8 mouse cellular contexts compared by ENCODE assay signal in the genomic region with DNA sequence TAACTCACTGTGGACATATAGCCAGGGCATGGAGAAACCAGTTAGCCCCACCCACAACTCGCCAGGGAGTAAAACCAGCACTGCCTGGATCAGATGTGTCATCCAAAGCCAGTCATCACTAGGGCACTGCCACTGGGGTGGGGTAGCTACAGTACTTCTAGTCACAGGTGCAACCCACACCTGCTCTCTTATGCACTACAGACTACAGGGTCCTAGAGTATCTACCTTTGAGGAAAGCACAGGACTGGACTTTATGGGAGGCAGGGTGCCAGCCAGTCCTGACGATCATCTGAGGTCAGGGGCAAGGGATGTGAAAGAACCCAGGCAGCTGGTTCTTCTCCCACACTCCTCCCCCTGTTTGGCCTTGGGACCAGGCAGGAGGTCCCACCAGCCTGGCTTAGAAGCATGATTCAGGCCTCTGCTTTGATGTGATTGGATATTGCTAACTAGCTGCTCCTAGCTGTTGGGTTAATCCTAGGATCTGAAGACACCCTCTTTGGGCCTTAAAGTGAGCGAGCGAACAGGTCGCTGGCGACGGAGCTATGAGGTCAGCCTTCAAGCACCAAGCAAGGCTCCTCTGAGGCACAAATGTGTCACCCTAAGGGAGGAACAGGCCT. TPM values are rescaled to one million over a fixed set of nuclear protein-coding genes. Genes with fewer than 3 reads are reported as not detected.
DNase-seq lines count a peak whose midpoint lies in the region; ATAC-seq lines count a peak whose summit lies in the region.

No protein-coding gene starts in this region.

- H3K4me3 ChIP-seq in brown adipose tissue, adult 24 weeks (ENCODE audit: insufficient read depth, low read depth, low read length) = peak overlapping the region; percentile 62
- H3K4me3 ChIP-seq in kidney, embryonic 14.5 days (ENCODE audit: low read length) = peak overlapping the region; percentile 58
- peak overlapping the region; percentile 64 for H3K4me3 ChIP-seq in stomach, embryonic 15.5 days (replicated peaks)

- H3K27me3 ChIP-seq in kidney, embryonic 14.5 days (ENCODE audit: control insufficient read depth, insufficient read depth, low read length) = no peaks in the 10 kb centered on the region
- H3K27me3 ChIP-seq in stomach, embryonic 15.5 days (replicated peaks) = no peaks in the 10 kb centered on the region

- ATAC-seq in granulocyte monocyte progenitor cell, adult 5-6 weeks (replicated peaks; ENCODE audit: poor library complexity, severe bottlenecking) = peak; percentile 13; the same call in 1 of the 2 replicates
- 0 out of 2 replicates have a peak, but pooled peaks have one; percentile 5 for ATAC-seq in kidney, embryonic 14.5 days (ENCODE audit: low FRiP score, low TSS enrichment)
- peak; percentile 16 for ATAC-seq in stomach, embryonic 15.5 days (ENCODE audit: insufficient read depth, low FRiP score, low read depth)

- peak; percentile 23 for DNase-seq in left cerebral cortex, postnatal 4 days
- DNase-seq in left cerebral cortex, postnatal 10 days (ENCODE audit: extremely low spot score in 1 of 2, low spot score in 2 of 2) = no peak
- DNase-seq in lung, postnatal 25 days (ENCODE audit: low spot score) = peak; percentile 46
- no peak for DNase-seq in thymus, postnatal 4 days

- H3K4me2 ChIP-seq in kidney, embryonic 14.5 days (replicated peaks; ENCODE audit: low read depth, low read length) = peak overlapping the region; percentile 67
- peak overlapping the region; percentile 66 for H3K4me2 ChIP-seq in stomach, embryonic 15.5 days

- 11% methylated on average over 7 of the region's 7 CpGs for WGBS in kidney, embryonic 14.5 days
- WGBS in stomach, embryonic 15.5 days = 11% methylated on average over 7 of the region's 7 CpGs

- H3K4me1 ChIP-seq in brown adipose tissue, adult 24 weeks (ENCODE audit: control insufficient read depth, insufficient read depth, insufficient read length, low read length) = peaks cover 7% of the 10 kb centered on the region; the same call in 1 of the 2 replicates
- H3K4me1 ChIP-seq in kidney, embryonic 14.5 days (ENCODE audit: control insufficient read depth, insufficient read depth, low read length) = peaks cover 13% of the 10 kb centered on the region
- H3K4me1 ChIP-seq in stomach, embryonic 15.5 days = peaks cover 41% of the 10 kb centered on the region

- peak overlapping the region; percentile 51 for H3K27ac ChIP-seq in brown adipose tissue, adult 24 weeks (replicated peaks; ENCODE audit: low read depth, low read length)
- peak overlapping the region; percentile 65 for H3K27ac ChIP-seq in kidney, embryonic 14.5 days (ENCODE audit: low read depth, low read length)
- peak overlapping the region; percentile 92 for H3K27ac ChIP-seq in stomach, embryonic 15.5 days

- H3K36me3 ChIP-seq in kidney, embryonic 14.5 days (ENCODE audit: control insufficient read depth, insufficient read depth, low read length) = peaks cover 20% of the 10 kb centered on the region
- H3K36me3 ChIP-seq in stomach, embryonic 15.5 days = peaks cover 20% of the 10 kb centered on the region

- H3K9me3 ChIP-seq in kidney, embryonic 14.5 days (ENCODE audit: control insufficient read depth, low read length) = no peaks in the 10 kb centered on the region
- no peaks in the 10 kb centered on the region for H3K9me3 ChIP-seq in stomach, embryonic 15.5 days

- intact Hi-C loops in left cerebral cortex, postnatal 4 days (cut with DNase I) = no loop called here
- intact Hi-C loops in left cerebral cortex, postnatal 10 days (cut with DNase I) = no loop called here

- H3K9ac ChIP-seq in kidney, embryonic 14.5 days (ENCODE audit: low read depth, low read length) = peak overlapping the region; percentile 68
- peak overlapping the region; percentile 42; the same call in 1 of the 2 replicates for H3K9ac ChIP-seq in stomach, embryonic 15.5 days

RNA-seq across cellular contexts. Expression of a gene that starts 4.6 kb away (rescaled TPM):
- total RNA-seq in left cerebral cortex, postnatal 4 days (2021) = 10 to 100 TPM; 20.1 to 25.3 TPM
- 10 to 100 TPM; 20.8 TPM for total RNA-seq in left cerebral cortex, postnatal 10 days (2021)
- 49.5 and 67.9 TPM in 2 replicates for polyA plus RNA-seq in brown adipose tissue, adult 24 weeks (2012; ENCODE audit: insufficient read depth, insufficient read length, missing spikeins)
- 79.1 and 109 TPM in 2 replicates for total RNA-seq in granulocyte monocyte progenitor cell, adult 5-6 weeks (2014; fragmentation: Nextera tagmentation)
- 45.2 and 47.7 TPM in 2 replicates for total RNA-seq in granulocyte monocyte progenitor cell, adult 5-6 weeks (2017)
- 116 and 122 TPM in 2 replicates for polyA plus RNA-seq in kidney, embryonic 14.5 days (2014; fragmentation: Nextera tagmentation; extraction: Ambion mirVana)
- 206 and 215 TPM in 2 replicates for polyA plus RNA-seq in stomach, embryonic 15.5 days (2015; fragmentation: Nextera tagmentation; extraction: Ambion mirVana)

RNA-seq across cellular contexts. Expression of a gene that starts 25.8 kb away (rescaled TPM):
- 100 to 1,000 TPM; 194 to 211 TPM for total RNA-seq in left cerebral cortex, postnatal 4 days (2021)
- total RNA-seq in left cerebral cortex, postnatal 10 days (2021) = 100 to 1,000 TPM; 246 to 262 TPM
- polyA plus RNA-seq in brown adipose tissue, adult 24 weeks (2012; ENCODE audit: insufficient read depth, insufficient read length, missing spikeins) = 72.6 and 86.6 TPM in 2 replicates
- 57.4 and 69.3 TPM in 2 replicates for total RNA-seq in granulocyte monocyte progenitor cell, adult 5-6 weeks (2014; fragmentation: Nextera tagmentation)
- total RNA-seq in granulocyte monocyte progenitor cell, adult 5-6 weeks (2017) = 24.9 and 28.8 TPM in 2 replicates
- 97.2 and 97.8 TPM in 2 replicates for polyA plus RNA-seq in kidney, embryonic 14.5 days (2014; fragmentation: Nextera tagmentation; extraction: Ambion mirVana)
- 113 and 123 TPM in 2 replicates for polyA plus RNA-seq in stomach, embryonic 15.5 days (2015; fragmentation: Nextera tagmentation; extraction: Ambion mirVana)

RNA-seq across cellular contexts. Expression of a gene that starts 25.9 kb away (rescaled TPM):
- total RNA-seq in left cerebral cortex, postnatal 4 days (2021) = 1 to 10 TPM; 6.2 to 7.4 TPM
- total RNA-seq in left cerebral cortex, postnatal 10 days (2021) = 1 to 10 TPM; 4.7 to 4.9 TPM
- polyA plus RNA-seq in brown adipose tissue, adult 24 weeks (2012; ENCODE audit: insufficient read depth, insufficient read length, missing spikeins) = 3.4 and 5.8 TPM in 2 replicates
- 1.4 and 2.4 TPM in 2 replicates for total RNA-seq in granulocyte monocyte progenitor cell, adult 5-6 weeks (2014; fragmentation: Nextera tagmentation)
- total RNA-seq in granulocyte monocyte progenitor cell, adult 5-6 weeks (2017) = 0.52 and 0.62 TPM in 2 replicates
- polyA plus RNA-seq in kidney, embryonic 14.5 days (2014; fragmentation: Nextera tagmentation; extraction: Ambion mirVana) = 6.7 and 9.5 TPM in 2 replicates
- 5.4 and 7.2 TPM in 2 replicates for polyA plus RNA-seq in stomach, embryonic 15.5 days (2015; fragmentation: Nextera tagmentation; extraction: Ambion mirVana)

RNA-seq across cellular contexts. Expression of a gene that starts 45.8 kb away (rescaled TPM):
- total RNA-seq in left cerebral cortex, postnatal 4 days (2021) = 10 to 100 TPM; 50.1 to 53.9 TPM
- 10 to 100 TPM; 48.4 to 54.0 TPM for total RNA-seq in left cerebral cortex, postnatal 10 days (2021)
- 27.0 and 49.5 TPM in 2 replicates for polyA plus RNA-seq in brown adipose tissue, adult 24 weeks (2012; ENCODE audit: insufficient read depth, insufficient read length, missing spikeins)
- 14.0 and 17.5 TPM in 2 replicates for total RNA-seq in granulocyte monocyte progenitor cell, adult 5-6 weeks (2014; fragmentation: Nextera tagmentation)
- 4.2 and 7.1 TPM in 2 replicates for total RNA-seq in granulocyte monocyte progenitor cell, adult 5-6 weeks (2017)
- polyA plus RNA-seq in kidney, embryonic 14.5 days (2014; fragmentation: Nextera tagmentation; extraction: Ambion mirVana) = 58.4 and 63.1 TPM in 2 replicates
- polyA plus RNA-seq in stomach, embryonic 15.5 days (2015; fragmentation: Nextera tagmentation; extraction: Ambion mirVana) = 58.6 and 60.7 TPM in 2 replicates

RNA-seq across cellular contexts. Expression of a gene that starts 45.9 kb away (rescaled TPM):
- under 1 TPM in 1 of 2 experiments, not detected in 1; 0.18 TPM for total RNA-seq in left cerebral cortex, postnatal 4 days (2021)
- total RNA-seq in left cerebral cortex, postnatal 10 days (2021) = not detected
- polyA plus RNA-seq in brown adipose tissue, adult 24 weeks (2012; ENCODE audit: insufficient read depth, insufficient read length, missing spikeins) = not detected in 2 replicates
- 2.2 TPM in 1 of 2 replicates, not detected in the other for total RNA-seq in granulocyte monocyte progenitor cell, adult 5-6 weeks (2014; fragmentation: Nextera tagmentation)
- 0.34 TPM in 1 of 2 replicates, not detected in the other for total RNA-seq in granulocyte monocyte progenitor cell, adult 5-6 weeks (2017)
- 3.3 and 3.4 TPM in 2 replicates for polyA plus RNA-seq in kidney, embryonic 14.5 days (2014; fragmentation: Nextera tagmentation; extraction: Ambion mirVana)
- polyA plus RNA-seq in stomach, embryonic 15.5 days (2015; fragmentation: Nextera tagmentation; extraction: Ambion mirVana) = 2.8 and 2.9 TPM in 2 replicates

Comparison
In these comparisons a context has a peak if more than half of its experiments do, and no peak if none do; other contexts are left out.
1. DNase-seq: peak in left cerebral cortex, postnatal 4 days (single experiment) and lung, postnatal 25 days (single experiment); none in left cerebral cortex, postnatal 10 days (0 of 2) and thymus, postnatal 4 days (single experiment).
2. Peak in every context shown above with its lines, with median percentiles within 50 percentile points of each other: H3K27ac ChIP-seq, H3K4me3 ChIP-seq and ATAC-seq.